Mouse (Mus musculus): ENCODE measurements at regions not wholly inside any gene's neighbourhood (a gene's known extent, or its start where the extent isn't known, plus 50 kb on each side); places are given as distances from the start of the nearest gene placed in this dataset.

DNA sequence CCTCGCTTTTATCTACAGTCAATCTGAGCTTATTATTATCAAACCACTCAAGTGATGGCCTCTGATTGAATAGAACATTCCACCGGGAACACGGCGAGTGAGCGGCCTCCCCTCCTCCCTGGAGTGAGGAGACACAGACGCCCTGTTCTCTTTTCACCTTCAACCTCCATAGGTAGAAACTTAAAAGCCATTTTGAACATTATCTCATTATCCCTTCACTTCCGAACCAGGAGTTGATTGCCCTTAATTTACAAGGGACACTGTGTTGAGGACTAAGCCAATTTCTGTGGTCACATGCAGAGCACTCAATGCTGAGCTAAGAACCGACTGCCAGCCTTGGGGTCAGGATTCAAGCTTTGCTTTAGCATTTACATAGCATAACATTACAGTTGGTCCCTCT is 93.1 kb upstream of the Id4 start:
- DNase-seq (ENCODE audit: low read depth, low spot score), result no peak

DNA sequence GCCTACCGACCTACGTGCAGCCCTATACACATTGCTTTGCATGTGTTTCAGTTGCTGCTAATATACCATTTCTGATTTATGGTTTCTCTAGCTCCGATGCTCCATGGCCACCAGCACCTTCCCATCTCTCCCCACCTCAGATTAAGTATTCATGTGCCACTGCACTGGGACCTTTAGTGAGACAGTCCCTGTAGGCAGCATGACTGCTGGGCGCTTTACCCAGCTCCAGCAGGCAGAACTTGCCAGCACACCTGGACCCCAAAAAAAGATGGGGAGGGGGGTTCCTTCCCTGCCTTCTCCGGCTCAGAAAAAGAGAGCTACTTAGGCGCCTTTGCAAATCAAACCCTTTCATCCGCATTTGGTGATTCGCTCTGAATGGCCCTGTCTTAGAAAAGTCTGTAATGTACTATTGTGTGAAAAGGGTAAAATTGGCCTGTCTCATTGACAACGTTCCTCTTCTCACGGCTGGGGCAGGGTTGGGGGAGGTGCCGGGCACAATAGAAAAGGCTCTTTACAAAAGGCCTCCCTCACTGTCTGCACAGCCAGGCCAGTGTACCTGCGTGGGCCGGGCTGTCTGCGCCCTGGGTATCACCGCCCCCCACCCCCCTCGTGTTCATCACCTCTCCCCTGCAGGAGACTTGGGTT is 89.6 kb upstream of the Id4 start:
- DNase-seq (ENCODE audit: low read depth, low spot score), result no peak

- no peak for DNase-seq (ENCODE audit: low read depth, low spot score)
Observed at GRCm38 (mm10) chr13:48171994-48172393, 89.0 kb upstream of the Id4 start.

DNA sequence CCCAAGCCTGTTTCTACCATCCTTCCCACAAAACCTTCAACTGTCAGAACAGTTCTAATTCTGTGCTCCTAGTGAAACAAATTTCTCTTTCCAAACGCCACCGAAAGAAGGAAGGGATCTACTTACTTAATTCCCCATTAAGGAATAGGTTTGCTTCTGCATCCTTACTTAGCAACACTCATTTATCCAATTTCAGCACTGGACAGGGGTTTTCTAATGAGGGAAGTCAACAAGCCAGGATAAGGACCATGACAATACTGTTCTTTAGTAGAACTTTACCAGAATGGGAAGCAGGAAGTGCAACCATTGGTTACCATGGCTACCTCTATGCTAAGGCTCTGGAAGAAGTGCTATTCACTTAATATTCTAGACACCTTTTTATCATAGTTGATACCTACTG is 68.6 kb upstream of the Id4 start:
- no peak for DNase-seq (ENCODE audit: low read depth, low spot score)

DNA sequence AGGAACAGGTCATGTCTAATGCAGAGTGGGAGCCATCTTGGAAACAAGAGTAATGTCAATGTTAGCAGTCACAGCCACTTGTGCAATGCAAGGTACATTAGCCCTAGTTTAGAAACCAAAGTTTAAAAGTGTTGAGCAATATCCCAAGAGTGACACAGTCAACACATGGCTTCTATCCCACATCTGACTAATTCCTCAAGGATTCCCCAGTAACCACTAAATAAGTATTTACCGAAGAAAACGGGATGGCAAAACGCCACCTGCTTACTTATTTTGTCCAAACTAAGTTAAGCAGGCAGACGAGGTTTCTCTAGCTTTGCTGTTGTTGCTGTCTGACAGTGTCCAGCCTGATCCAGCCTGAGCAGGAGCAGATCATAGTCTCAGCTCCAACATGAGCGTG is 67.1 kb upstream of the Id4 start:
- DNase-seq (ENCODE audit: low read depth, low spot score), result no peak

DNA sequence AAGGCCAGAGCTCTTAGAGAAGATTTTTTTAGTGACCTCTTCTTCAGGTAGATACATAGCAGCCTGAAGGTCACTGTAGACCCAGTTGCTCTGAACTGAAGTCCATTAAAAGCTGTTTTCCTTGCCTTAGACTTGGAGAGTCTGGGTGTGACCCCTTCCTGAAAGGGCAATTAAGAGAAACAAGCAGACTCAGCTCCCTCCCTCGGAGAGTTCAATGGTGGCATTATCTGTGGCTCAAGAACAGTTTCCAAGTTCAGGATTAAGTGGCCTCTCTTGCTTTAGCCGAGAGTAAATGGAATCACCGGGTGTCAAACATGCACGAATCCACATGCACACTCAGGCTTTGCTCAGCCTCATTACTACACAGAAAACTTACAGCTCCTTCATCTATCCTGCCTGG is 53.2 kb upstream of the Id4 start:
- no peak for DNase-seq (ENCODE audit: low read depth, low spot score)

Data from mesoderm, embryonic 11.5 days (tissue).